Mouse (Mus musculus) layer of hippocampus, postnatal 36 days (tissue): ENCODE measurements around the gene Tpx2. TPM values are rescaled to one million over a fixed set of nuclear protein-coding genes. Genes with fewer than 3 reads are reported as not detected.

Experiments
- DNase-seq, 2 experiments: peaks; one replicate each; pipeline ENCODE4 v3.0.0; 2022
- total RNA-seq, 2 experiments: library from RNA; stranded (reverse); gene quantifications; 2 replicates each; pipeline ENCODE4 v1.2.3; 2021

Gene Tpx2
- 1 to 10 TPM; 2.0 to 3.1 TPM for total RNA-seq

DNA sequence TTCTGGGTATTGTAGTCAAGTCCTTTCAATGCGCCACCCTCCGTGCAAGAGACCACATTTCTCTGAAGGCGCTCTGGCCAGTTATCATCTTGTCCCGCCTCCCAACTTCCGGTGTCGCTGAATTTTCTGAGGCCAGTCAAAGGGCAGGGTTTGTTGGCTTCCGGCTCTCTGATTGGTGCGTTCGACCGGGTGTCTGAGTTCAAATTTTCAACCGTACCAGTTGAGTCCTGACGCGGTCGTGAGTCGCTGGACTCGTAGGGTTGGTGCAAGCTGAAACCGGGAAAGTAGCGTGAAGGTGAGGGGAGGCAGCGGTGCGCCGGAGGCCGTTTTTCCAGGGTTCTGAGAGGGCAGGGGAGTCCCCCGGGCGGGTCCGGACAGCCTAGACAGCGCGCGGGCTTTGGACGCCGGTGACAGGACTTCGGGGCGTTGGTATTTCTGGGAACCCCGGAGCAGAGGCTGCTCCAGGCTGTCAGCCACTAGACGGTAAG lies at the start of gene Tpx2:
Gene Tpx2 (plus strand): TSS at position 150 of the 488 bp plus-strand sequence.
- DNase-seq, result peak; percentile 97

- DNase-seq, result no peak
Observed at GRCm38 (mm10) chr2:152799954-152800761, 47.6 kb upstream of the Tpx2 start.

- DNase-seq, result no peak
Observed at GRCm38 (mm10) chr2:152800762-152801113, 47.0 kb upstream of the Tpx2 start.

GRCm38 (mm10) chr2:152802303-152802702 lies 45.5 kb upstream of the Tpx2 start:
- no peak for DNase-seq

- DNase-seq, result no peak
Observed at GRCm38 (mm10) chr2:152803081-152803480, 44.7 kb upstream of the Tpx2 start.

- no peak for DNase-seq
Observed at GRCm38 (mm10) chr2:152804408-152805110, 43.2 kb upstream of the Tpx2 start.

- DNase-seq, result no peak
Observed at GRCm38 (mm10) chr2:152805111-152805490, 42.7 kb upstream of the Tpx2 start.

GRCm38 (mm10) chr2:152806037-152806436 lies 41.7 kb upstream of the Tpx2 start:
- no peak for DNase-seq

GRCm38 (mm10) chr2:152808178-152808577 lies 39.6 kb upstream of the Tpx2 start:
- DNase-seq, result no peak

DNA sequence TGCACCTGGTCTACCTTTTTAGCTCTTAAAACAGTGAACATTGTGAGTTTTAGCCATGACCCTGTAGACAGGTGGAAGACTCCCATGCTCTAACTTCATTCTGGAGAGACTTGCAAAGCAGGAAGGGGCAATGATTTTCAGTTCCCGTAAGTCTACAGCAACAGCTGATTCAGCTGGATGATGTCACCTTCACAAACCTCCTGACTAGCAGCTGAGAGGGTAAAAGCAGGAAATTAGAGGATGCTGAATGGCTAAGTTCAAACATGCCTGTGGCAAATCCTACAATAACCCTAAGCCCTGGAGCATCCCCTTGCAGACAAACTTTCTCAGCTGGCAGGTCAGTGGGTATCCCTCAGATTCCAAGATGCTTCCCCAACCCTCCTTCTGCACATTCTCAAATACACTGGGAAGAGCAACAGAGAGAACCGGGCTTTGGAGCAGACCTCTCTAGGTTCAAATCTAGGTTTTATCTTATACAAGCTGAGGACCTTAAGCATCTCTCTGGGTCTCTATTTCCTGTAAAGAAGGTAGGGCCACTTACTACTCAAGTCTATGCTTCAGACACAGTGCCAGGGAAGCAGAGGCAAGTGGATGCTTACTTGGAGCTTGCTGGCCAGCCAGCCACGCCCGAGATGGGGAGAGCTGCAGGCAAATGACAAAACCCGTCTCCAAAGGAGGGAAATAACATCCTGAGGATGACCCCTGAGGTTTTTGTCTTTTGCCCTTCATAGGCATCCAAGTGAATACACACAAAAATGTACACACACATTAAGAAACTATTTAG lies 37.4 kb upstream of the Tpx2 start:
- DNase-seq, result no peak

GRCm38 (mm10) chr2:152811336-152812165 lies 36.2 kb upstream of the Tpx2 start:
- DNase-seq, result no peak

DNA sequence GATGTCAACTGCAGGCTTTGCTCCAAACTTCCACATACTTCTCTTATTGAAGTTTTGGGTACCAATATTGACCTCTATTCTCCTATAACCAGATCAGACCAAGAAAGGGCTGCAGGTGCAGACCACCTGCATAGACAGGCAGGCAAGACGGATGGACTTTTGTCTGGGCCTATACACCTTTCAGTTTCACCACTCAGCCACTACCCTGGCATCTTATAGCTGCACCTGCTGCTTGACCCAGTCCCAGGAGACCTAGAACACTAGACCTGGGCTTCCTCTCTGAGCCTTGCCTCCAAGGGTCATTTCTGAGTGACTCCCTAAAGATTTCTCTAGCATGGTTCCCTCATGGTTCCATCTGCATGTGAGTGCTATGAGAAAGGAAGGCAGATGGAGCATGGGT lies 34.5 kb upstream of the Tpx2 start:
- DNase-seq, result no peak

DNA sequence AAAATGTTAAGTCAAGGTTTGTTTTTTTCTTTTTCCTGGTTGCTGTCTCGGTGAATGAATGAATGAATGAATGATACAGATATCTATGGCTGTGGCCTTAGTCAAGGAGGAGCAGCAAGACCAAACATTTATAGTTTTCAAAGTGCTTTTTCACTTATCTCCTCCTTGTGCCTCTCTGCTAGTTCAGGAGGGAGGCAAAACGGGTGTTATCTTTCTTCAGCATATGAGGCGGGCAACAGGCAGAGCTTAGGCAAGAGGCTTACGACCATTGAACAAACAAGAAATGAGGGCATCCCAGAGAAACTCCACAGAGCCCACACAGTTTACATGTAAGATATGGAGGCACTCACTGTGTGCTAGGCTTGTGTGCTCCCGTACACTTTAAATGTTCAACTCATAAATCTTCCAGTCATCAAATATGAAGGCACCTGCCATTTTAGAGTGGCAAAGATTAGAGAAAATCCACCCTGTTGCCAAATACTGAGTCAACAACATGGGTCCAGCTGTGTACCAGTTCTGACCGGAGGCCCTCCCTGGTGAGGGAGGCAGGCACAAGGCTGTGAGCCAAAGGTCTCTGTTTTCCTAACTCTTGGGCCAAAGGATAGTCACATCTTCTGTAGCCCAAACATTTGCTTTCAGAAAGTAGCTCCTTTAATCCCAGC lies 33.4 kb upstream of the Tpx2 start:
- no peak for DNase-seq

DNA sequence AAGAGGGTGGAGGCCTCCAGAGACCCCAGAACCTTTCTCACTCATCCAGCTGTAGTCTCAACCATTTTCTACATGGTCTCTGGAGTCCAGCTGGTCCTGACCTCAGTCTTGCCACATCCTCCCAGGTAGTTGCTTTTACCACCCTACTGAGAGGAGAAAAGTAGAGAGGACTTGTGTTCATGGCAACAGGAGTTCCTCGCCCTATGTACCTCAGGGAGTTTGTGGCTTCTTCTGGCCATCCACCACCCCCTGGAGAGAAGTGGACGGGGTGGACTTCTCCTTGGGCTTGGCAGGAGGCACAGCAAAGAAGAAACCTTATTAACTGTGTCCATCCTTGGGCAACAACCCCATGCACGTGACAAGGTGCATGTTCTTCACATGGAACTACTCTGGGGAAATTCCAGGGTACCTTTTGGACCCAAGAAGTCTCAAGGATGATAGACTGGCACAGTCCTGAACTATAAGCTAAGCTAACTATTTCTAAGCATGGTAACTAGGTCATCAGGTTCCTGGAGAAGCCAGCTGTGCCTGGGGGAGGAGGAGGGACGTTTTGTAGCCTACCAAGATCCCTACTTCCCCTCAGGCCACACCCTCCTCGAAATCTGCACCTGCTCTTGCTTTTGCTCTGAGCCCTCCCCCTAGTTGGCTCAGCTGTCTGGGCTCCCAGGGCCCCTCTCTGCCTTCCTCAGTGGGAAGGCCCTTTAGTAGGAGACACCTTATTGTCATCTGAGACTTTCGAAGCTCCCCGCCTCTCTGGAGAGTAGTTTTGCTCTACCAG lies 31.7 kb upstream of the Tpx2 start:
- no peak for DNase-seq

DNA sequence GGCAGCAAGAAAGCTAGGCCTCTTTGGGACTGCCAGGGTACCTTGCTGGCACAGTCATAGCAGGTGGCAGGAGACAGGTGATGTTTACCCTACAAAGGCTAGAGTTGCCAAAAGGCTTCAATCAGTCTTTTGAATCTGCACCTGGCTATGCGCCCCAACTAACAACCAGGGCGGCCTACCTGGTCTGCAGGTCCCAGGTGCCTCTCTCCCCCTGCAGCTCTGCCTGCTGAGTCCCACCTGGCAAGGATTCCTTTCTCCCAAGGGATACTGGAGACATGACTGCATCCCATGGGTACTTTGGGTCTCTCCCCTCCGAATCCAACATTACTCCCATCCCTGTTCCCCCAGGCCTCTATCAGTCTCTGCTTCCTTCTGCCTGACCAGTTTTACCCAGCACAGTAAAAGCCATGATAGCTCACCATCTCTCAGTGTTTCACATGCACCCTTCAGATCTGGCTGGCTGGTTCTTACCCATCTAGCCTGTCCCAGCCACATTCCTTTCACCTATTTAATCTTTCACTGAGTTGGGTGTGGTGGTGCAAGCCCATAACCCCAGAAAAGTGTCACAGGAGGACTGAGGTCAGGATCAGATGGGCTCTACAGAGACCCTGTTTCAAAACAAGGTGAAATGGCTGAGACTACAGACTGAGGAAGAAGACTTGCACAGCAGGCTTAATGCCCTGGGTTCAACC lies 31.0 kb upstream of the Tpx2 start:
- DNase-seq, result no peak

DNA sequence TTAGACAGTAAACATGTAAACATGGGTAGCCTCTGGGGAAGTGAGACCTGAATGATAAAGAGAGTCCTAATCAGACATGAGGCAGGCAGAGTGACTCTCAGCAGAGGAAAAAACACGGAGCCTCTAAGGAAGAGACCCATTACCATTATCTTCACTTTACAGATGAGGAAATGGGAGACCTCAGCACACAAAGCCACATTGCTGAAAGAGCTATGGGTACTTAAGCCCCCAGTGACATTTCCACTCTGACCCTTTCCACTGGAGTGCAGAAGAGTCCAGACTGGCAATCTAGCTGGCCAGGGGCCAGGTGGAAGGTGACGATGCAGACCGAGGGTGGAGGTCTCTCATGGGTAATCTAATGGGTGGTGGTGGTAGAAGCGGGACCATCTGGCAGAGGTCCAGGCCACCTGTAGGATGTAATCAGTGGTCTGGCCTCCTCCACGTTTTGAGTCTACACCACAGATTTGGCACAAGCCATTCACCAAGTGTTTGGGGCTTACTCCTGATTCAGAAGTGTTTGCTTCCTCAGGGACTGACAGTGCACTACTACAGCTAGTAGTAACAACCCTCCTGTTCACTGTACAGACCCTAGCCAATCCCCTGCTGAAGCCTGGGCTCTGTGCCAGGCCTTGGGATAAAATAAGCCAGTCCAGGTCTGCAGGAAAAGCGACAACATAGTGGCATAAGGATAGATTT lies 30.0 kb upstream of the Tpx2 start:
- no peak for DNase-seq

DNA sequence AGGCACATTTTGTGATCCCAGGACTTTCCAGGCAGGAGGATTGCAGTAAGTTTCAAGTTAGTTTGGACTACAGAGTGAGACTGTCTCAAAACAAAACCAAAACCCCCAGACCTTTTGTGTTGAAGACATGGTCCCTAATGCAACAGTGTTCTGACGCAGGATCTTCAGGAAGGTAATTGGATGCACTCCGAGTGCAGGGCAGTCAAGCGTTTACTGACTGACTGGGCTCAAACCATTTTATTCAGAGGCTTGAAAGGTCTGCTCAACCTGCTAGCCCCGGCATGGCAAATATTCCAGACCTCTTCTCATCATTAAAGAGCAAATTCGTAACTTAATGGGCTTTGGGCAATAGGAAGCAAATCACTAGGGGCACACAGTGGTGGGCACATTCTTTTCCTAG lies 29.1 kb upstream of the Tpx2 start:
- no peak for DNase-seq

DNA sequence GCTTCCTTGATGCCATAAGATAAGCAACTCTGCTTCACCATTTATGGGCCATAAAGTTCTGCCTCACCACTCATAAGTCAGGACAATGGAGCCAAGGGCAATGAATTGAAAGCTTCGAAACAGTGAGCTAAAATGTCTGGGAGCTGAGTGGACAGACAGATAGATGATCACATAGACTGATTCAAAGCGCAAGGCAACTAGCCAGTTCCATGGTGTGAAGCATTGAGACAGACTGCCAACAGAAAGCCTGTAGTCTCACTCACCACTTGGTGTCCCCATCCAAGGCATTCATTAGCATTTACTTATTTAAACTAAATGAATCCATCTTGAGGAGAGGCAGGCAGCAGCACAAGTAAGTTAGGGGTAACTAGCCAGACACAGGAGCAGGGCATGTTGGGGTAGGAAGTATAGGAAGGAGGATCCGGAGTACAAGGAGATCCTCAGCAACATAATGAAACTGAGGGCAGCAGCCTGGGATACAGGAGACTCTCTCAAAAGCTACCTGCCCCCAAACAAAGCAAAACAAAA lies 28.6 kb upstream of the Tpx2 start:
- DNase-seq, result no peak

DNA sequence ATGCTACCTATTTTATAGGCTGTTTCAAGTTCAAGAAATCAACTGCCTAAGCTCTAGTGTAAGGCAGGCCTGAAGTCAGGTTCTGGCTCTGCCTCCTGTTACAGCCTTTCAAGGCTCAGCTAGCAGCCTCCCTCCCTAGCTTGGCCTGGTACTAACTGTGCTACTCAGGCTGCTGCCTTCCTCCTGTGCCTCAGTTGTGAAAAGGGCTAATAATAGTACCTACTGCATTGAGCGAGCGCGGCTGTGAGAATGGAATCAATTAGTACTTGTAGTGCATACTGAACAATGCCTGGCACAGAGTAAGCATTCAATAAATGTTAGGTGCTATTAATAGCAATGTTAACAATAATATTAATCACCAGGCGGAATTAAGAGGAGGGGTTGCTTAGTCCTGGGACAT lies 27.8 kb upstream of the Tpx2 start:
- DNase-seq, result peak in 1 of 2 experiments; percentile 59
